Mouse (Mus musculus) heart, embryonic 16.5 days (tissue): ENCODE results near the gene Gpatch8. TPM values are rescaled to one million over a fixed set of nuclear protein-coding genes. Genes with fewer than 3 reads are reported as not detected.

Experiments used
- ATAC-seq: fragments of 200-750 bp; cut with Nextera tagmentation; replicated peaks from 2 replicates; pipeline ENCODE4 v1.8.0; 2017; ENCODE audit warnings: moderate number of reproducible peaks; ENCODE audit not compliant: insufficient read depth, low FRiP score; ENCODE audit errors: extremely low read depth
- H3K27ac ChIP-seq: fragments of 300-500 bp; sonication (generic); 2 replicates; pipeline ENCODE4 v1.5.1; 2014; ENCODE audit warnings: mild to moderate bottlenecking, low read length, control low read depth, moderate library complexity
- H3K27me3 ChIP-seq: fragments of 300-500 bp; sonication (generic); 2 replicates; pipeline ENCODE4 v1.6.1; 2014; ENCODE audit warnings: low read length, mixed read lengths; ENCODE audit not compliant: control insufficient read depth, insufficient read depth
- H3K36me3 ChIP-seq: fragments of 300-500 bp; sonication (generic); 2 replicates; pipeline ENCODE4 v1.6.1; 2014; ENCODE audit not compliant: control insufficient read depth, insufficient read depth
- H3K4me1 ChIP-seq: fragments of 300-500 bp; sonication (generic); 2 replicates; pipeline ENCODE4 v1.6.1; 2014; ENCODE audit warnings: low read length, mixed read lengths; ENCODE audit not compliant: control insufficient read depth, insufficient read depth
- H3K4me2 ChIP-seq: fragments of 300-500 bp; sonication (generic); 2 replicates; pipeline ENCODE4 v1.6.1; 2014; ENCODE audit warnings: low read depth, mild to moderate bottlenecking, control low read depth, low read length
- H3K4me3 ChIP-seq: fragments of 300-500 bp; sonication (generic); 2 replicates; pipeline ENCODE4 v1.5.1; 2014; ENCODE audit warnings: mild to moderate bottlenecking, control low read depth, low read length
- H3K9ac ChIP-seq: fragments of 300-500 bp; sonication (generic); 2 replicates; pipeline ENCODE4 v1.6.1; 2014; ENCODE audit warnings: low read length, control low read depth
- H3K9me3 ChIP-seq: fragments of 300-500 bp; sonication (generic); replicated peaks from 2 replicates; pipeline ENCODE4 v1.6.1; 2016; ENCODE audit warnings: low read length; ENCODE audit not compliant: control insufficient read depth
- WGBS: fragments of 180-500 bp; shearing (Covaris S2); extraction: QIAGEN DNeasy Blood & Tissue Kit; methylation state at CpG from one replicate; pipeline ENCODE4 v1.1.7; 2014; 5-methylcytosine and 5-hydroxymethylcytosine counted together
- polyA plus RNA-seq: library from polyadenylated mRNA; unstranded; fragments of >200 nt; fragmentation: Nextera tagmentation; extraction: Ambion mirVana; gene quantifications from 2 replicates; pipeline ENCODE4 v1.2.1, GENCODE M21; 2015

Gpatch8 gene
- polyA plus RNA-seq, 1 experiment from 2014 or later = 39.2 TPM

DNA sequence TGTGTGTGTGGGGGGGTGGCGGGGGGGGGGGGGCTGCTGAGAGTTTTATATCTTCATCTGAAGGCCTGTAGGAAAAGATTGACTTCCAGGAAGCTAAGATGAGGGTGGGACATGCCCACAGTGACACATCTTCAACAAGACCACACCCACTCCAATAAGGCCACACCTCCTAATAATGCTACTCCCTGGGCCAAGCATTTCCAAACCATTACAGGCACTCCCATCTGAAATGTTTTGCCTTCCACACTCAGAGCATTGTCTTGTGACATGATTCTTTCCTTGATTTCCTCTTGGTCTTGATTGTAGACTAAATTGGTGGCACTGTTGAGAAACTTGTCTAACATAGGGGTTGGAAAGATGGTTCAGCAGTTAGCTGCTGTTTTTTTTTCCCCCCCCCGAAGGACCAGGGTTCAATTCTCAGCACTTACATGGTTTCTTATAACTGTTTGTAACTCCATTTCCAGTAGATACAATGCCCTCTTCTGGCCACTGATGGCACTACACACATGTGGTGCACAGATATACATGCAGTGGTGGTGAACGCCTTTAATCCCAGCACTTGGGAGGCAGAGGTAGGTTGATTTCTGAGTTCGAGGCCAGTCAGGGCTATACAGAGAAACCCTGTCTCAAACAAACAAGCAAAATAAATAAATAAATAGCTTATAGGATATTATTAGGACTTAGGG lies 30.4 kb upstream of the Gpatch8 start:
- 91% methylated on average over 4 of the region's 4 CpGs for WGBS
- Histone ChIP-seq H3K27ac (no peak overlapping the region), H3K4me3 (no peak overlapping the region), H3K9me3 (no peaks in the 10 kb centered on the region), H3K27me3 (no peaks in the 10 kb centered on the region), H3K4me2 (no peak overlapping the region), H3K4me1 (peaks cover 15% of the 10 kb centered on the region), H3K36me3 (no peaks in the 10 kb centered on the region), H3K9ac (no peak overlapping the region)
- no peak for ATAC-seq

DNA sequence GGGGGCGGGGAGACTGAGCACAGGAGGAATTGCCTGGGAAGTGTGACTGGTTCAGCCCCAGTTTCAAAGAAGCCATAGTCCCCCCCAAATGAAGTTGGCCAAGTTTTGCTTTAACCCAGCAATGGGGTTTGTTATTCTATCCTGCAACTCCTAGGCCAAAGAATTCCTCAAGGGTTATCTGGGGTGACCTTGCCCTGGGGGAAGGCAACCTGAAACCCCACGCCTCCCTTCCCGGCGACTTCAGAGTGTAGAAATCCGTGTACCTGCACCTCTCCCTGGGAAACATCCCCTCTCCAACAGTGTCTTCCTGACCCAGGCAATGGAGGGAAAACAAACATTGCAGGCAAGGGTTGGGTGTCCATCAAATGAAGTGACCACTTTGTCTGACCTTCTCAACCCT lies 26.5 kb upstream of the Gpatch8 start:
- H3K4me3 ChIP-seq = no peak overlapping the region
- no peaks in the 10 kb centered on the region for H3K9me3 ChIP-seq
- H3K27ac ChIP-seq = peak overlapping the region; percentile 78
- peak overlapping the region; percentile 62; the same call in 1 of the 2 replicates for H3K9ac ChIP-seq
- peak overlapping the region; percentile 43 for H3K4me2 ChIP-seq
- H3K36me3 ChIP-seq = no peaks in the 10 kb centered on the region
- WGBS = 8% methylated on average over 5 of the region's 5 CpGs
- H3K27me3 ChIP-seq = no peaks in the 10 kb centered on the region
- H3K4me1 ChIP-seq = peaks cover 23% of the 10 kb centered on the region
- ATAC-seq = no peak

DNA sequence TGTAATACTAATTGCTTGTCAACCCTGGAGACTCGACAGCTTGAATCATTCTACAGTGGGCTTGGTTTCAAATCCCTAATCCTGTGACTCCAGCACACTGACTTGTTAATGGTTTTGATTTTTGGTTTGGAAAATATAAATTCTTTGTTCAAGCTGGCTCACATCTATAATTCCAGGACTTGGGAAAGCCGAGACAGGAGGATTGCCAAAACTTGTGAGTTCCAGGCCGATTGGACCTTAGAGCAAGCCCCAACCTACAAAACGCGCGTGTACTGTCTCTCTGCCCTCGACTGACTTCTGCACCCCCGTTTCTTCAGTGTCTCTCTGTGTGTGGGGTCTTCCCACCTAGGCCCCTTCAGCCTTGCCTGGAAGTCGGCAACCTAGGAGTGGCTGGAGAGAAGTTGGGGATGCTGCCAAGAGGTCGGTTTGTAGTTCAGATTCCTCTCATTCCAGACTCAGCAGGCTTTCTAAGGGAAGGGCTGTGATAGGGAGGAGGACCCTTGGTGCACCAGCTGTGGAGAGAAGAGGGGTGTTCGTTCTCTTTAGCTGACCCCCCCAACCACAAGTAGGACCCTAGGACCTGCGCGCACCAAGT lies 25.9 kb upstream of the Gpatch8 start:
- 18% methylated on average over 13 of the region's 13 CpGs for WGBS
- peak; percentile 61 for ATAC-seq
- H3K27ac ChIP-seq = peak overlapping the region; percentile 78
- H3K4me3 ChIP-seq = no peak overlapping the region
- H3K9me3 ChIP-seq = no peaks in the 10 kb centered on the region
- H3K27me3 ChIP-seq = no peaks in the 10 kb centered on the region
- peak overlapping the region; percentile 62 for H3K9ac ChIP-seq
- H3K4me2 ChIP-seq = peak overlapping the region; percentile 43
- H3K36me3 ChIP-seq = no peaks in the 10 kb centered on the region
- H3K4me1 ChIP-seq = peaks cover 23% of the 10 kb centered on the region

DNA sequence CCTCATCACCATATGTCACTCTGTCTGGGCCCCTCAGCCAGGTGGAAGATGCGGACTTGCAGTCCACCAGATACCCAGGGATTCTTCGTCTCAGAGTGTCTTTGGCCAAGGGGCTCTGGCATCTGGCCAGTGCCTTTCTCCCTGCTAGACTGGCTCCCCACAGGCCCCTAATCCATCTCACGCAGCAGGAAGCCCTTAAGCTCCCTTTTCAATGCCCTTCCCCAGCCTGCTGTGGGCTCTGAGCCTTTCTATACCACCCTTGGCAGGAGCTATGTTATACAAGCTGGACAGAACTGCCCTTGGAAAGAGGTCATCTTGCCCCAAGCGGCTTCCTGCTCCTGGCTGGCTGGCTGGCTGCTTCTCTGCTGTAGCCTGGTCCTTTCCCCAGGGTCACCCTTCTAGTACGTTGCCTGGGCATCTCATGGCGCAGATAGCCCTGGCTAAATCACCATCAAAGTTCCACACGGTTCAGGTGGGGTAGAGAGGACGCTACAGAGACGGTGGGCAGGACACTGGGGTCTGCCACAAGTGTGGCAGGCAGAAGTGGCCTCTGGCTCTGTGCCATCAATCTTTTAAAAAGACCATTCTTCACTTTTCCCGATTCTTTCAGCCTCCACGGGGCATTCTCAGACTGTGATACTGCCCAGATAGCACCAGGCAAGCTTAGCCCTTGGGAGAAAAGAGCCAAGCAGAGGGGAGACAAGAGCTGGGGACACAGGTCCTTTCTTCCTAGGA lies 25.3 kb upstream of the Gpatch8 start:
- Histone ChIP-seq H3K9ac (peak overlapping the region; percentile 7; the same call in 1 of the 2 replicates), H3K9me3 (no peaks in the 10 kb centered on the region), H3K4me2 (no peak overlapping the region), H3K36me3 (no peaks in the 10 kb centered on the region), H3K4me3 (no peak overlapping the region), H3K27ac (peak overlapping the region; percentile 78), H3K27me3 (no peaks in the 10 kb centered on the region), H3K4me1 (peaks cover 23% of the 10 kb centered on the region)
- WGBS = 24% methylated on average over 11 of the region's 11 CpGs
- ATAC-seq = no peak

DNA sequence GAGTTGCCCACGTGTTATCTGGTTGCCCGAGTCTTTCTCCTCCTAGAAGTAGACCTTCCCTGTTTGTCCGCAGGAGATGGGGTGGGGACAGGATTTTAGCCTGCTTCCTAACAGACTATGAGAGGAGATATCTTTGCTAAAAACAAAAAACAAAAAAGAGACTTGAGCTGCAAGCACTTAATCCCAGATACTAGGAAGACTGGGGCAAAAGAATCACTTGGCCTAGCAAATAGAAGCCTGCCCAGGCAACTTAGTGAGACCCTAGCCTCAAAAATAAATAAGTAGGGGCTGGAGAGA lies 23.8 kb upstream of the Gpatch8 start:
- Histone ChIP-seq H3K9ac (peak overlapping the region; percentile 73), H3K27ac (peak overlapping the region; percentile 78), H3K9me3 (no peaks in the 10 kb centered on the region), H3K4me1 (peaks cover 23% of the 10 kb centered on the region), H3K27me3 (no peaks in the 10 kb centered on the region), H3K4me2 (peak overlapping the region; percentile 59), H3K4me3 (no peak overlapping the region), H3K36me3 (no peaks in the 10 kb centered on the region)
- ATAC-seq = no peak
- 46% methylated on average over 3 of the region's 3 CpGs for WGBS

DNA sequence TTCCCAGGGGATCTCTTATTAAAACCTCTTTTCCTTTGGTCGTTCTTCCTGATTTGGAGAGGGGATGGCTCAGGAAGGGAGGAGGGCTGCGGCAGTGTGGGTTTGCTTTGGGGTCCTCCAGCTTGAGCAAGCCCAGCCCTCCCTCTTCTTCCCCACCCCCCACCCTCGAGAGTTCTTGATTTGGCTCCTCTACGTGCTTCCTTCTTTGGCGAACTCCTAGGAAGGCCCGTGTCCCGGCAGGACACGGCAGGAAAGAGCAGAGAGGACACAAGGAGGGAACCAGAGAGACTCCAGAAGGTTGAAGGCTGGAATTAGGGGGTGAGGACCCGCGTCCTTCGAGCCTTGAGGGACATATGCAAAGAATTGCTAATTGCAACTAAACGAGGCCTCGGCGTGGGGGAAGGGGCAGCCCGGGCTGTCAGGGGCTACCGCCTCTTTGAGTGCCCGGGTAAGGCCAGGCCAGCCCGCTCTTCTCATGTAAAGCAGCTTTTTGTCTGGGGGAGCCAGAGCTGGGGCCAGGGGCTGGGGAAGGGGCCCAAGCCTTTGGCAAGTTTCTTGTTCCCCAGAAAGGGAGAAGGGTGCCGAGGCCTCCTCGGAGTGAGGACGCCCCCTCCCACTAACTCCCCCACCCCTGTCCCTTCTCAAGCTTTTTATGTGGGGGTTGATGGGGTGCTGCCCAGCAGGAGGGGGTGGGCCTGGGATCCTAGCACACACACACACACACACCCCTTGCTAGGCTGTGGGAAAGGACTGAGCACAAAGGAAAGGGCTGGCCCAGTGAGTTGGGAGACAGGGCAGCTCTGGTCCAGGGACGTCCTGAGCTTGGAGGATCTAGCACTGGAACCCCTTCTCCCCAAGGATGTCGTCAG lies 23.2 kb upstream of the Gpatch8 start, which contains the start of gene Gm11627:
Gm11627 (minus strand) TSS at position 297 of the 869 bp plus-strand sequence.
- Histone ChIP-seq H3K4me2 (peak within 1 kb of the TSS; percentile 59), H3K4me1 (peaks cover 23% of the 10 kb centered on the region)

DNA sequence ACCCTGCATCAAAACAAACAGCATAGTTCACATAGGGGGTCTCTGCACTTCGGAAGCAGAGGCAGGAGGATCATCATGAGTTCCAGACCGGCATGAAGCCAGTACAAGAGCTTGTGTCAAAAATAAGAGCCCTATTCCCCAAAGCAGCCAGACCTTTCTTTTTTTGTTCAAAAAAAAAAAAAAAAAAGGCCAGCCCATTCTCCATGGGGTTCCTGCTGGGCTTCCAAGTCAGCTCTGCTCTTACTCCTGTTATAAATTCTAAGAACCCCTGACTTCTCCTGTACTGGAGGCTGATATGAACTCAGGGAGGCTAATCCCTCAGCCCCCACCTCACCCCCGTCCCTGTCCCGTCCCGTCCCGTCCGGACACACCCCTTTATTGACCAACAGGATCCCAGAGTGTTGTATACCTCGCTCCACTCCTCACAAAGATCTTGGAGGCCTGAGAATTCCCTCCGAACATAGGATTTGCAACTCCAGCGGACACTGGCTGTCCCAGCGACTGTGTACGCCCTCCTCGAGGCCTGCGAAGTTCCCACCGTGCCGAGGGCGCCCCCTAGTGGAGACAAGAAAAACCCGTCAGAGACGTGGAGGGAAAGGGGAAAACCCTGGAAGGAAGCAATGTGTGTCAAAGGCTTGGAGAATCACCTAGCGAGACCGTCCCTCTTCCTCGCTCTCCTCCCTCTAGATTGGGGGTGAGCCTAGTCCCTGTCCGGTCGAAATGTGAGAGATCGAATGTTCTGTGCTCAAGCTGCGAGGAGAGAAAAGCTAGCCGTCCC lies 22.3 kb upstream of the Gpatch8 start:
- peak overlapping the region; percentile 44 for H3K4me3 ChIP-seq
- peak overlapping the region; percentile 59 for H3K4me2 ChIP-seq
- no peaks in the 10 kb centered on the region for H3K27me3 ChIP-seq
- H3K4me1 ChIP-seq = peaks cover 23% of the 10 kb centered on the region
- H3K27ac ChIP-seq = peak overlapping the region; percentile 78
- no peaks in the 10 kb centered on the region for H3K9me3 ChIP-seq
- WGBS = 9% methylated on average over 27 of the region's 27 CpGs
- peak; percentile 47; the same call in 1 of the 2 replicates for ATAC-seq
- H3K9ac ChIP-seq = peak overlapping the region; percentile 73
- H3K36me3 ChIP-seq = no peaks in the 10 kb centered on the region

More for the DNA sequence above, 23.2 kb upstream of the Gpatch8 start, which contains the start of gene Gm11627:
- Histone ChIP-seq H3K4me3 (peak within 1 kb of the TSS; percentile 44), H3K9me3 (no peaks in the 10 kb centered on the region), H3K27me3 (no peaks in the 10 kb centered on the region), H3K36me3 (no peaks in the 10 kb centered on the region), H3K9ac (peak within 1 kb of the TSS; percentile 73), H3K27ac (peak within 1 kb of the TSS; percentile 78)
- WGBS = 18% methylated on average over 23 of the region's 23 CpGs
- peak; percentile 56; the same call in 1 of the 2 replicates for ATAC-seq
